Mouse (Mus musculus) small intestine, adult 2 months (tissue): ENCODE measurements around the gene BC004004.

Experiments used
- CTCF ChIP-seq: fragments of 200-500 bp; IDR thresholded peaks from 2 replicates; pipeline ENCODE4 v1.5.1; 2012; ENCODE audit warnings: low read depth, mild to moderate bottlenecking, control low read depth, inconsistent platforms, low read length, moderate library complexity, mixed read lengths; ENCODE audit not compliant: insufficient replicate concordance, insufficient read length; ENCODE audit errors: extremely low read depth
- POLR2A ChIP-seq: fragments of 200-500 bp; IDR thresholded peaks from 2 replicates; pipeline ENCODE4 v1.6.1; 2012; ENCODE audit warnings: low read depth, mild to moderate bottlenecking, control low read depth, inconsistent platforms, low read length, moderate library complexity

DNA sequence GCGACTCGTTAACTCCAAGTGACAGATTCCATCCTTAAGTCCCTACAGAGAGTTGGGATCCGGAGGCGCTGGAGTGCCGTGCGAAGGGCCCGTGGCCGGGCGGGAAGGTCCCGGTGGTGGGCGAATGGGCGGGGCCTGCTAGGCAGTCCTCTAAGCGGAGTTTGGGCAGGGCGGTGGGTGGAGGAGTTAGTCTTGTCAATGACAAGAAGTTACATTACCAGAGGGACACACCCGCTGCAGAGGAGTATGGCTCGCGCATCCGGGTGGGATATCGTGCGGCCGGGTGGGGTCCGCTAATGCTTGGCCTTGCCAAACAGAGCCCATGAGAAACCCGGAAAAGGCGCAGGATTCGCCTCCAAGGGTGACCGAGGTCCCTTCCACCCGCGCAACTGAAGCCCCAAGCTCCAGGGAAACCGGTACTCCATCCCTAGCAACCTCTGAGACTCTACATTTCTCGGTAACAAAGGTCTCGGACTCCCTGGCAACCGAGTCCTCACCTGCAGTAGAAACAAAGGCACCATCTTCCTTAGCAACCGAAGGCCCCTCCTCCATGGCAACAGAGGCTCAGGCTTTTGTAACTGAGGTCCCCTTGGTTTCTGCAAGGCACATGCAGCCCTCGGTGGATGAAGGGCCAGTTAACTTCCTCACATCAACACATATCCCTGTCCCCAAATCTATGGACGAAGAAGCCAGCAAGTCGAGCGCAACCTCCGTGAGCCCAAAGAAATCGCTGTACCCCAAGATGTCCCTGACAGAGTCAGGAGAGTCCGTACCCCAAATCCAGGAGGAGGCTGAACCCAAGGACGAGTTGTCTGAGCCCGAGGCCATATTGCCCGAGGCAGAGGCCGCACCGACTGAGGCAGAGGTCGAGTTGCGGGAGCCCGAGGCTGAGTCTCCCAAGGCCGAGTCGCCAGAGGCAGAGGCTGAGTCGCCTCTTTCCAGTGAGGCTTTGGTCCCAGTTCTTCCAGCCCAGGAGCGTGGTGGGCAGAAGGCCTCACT lies 58.2 kb downstream of the BC004004 start:
- TF ChIP-seq POLR2A (no peak), CTCF (no peak)
